Mouse (Mus musculus): Measurements from ENCODE around the gene Nxf1. TPM values are rescaled to one million over a fixed set of nuclear protein-coding genes. Genes with fewer than 3 reads are reported as not detected.
"Not testable (repeated sequence)": the region's sequence is repeated elsewhere in the genome, so short reads cannot be mapped to it uniquely, and the experiment has no call there.

Gene Nxf1
- polyA plus RNA-seq, 2 experiments, result 168 to 263 TPM

DNA sequence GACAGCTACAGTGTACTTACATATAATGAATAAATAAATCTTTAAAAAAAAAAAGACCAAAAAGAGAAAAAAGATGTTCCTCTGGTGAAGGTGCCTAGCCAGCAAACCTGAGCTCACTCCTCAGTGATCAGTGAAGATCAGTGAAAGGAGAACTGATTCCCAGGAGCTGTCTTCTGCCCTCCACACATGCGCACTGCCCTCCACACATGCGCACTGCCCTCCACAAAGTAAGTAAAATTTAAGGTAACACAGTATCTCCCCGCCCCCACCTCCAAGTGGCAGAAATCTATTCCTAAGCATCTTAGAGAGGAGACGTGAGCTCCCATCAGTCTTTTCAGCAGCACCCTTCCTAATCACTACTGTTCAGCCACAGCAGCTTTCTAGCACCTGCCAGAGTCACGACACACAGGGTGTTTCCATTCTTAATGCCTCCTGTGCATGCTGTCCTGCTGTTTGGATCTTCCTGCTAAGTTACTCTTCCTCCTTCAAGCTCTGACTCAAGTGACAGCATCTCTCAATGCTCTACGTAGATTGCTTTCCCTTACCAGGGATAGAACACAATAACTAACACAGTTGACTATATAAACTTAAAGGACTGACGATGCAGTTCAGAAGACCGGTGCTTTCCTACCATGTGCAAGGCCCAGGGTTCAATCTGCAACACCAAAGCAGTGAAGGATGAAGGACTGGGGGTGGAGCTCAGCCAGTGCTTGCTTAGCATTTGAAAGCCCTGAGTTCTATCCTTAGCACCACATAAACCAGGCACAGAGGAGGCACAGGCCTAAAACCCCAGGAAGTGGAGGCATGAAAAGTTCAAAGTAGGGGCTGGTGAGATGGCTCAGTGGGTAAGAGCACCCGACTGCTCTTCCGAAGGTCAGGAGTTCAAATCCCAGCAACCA is 40.8 kb upstream of the Nxf1 start:
- Histone ChIP-seq H3K27me3 (ENCODE audit: control insufficient read depth, insufficient read depth, low read length) (no peaks in the 10 kb centered on the region), H3K9ac (ENCODE audit: low read depth, low read length, severe bottlenecking) (no peak overlapping the region), H3K36me3 (ENCODE audit: control insufficient read depth, insufficient read depth, low read length) (peaks cover 13% of the 10 kb centered on the region), H3K4me1 (ENCODE audit: control insufficient read depth, insufficient read depth, low read length) (peaks cover 19% of the 10 kb centered on the region), H3K9me3 (ENCODE audit: control insufficient read depth, low read length) (no peaks in the 10 kb centered on the region), H3K4me3 (replicated peaks; ENCODE audit: low read length) (no peak overlapping the region), H3K4me2 (replicated peaks; ENCODE audit: low read depth, low read length, severe bottlenecking) (no peak overlapping the region), H3K27ac (replicated peaks; ENCODE audit: low read depth, low read length) (no peak overlapping the region)
- WGBS, result 68% methylated on average over 10 of the region's 10 CpGs
- no peak for ATAC-seq (ENCODE audit: low FRiP score, low read depth)
- TF ChIP-seq POLR2A (IDR thresholded peaks at IDR 0.05; ENCODE audit: borderline replicate concordance, extremely low read depth, insufficient read depth, insufficient read length), result no peak
- DNase-seq (ENCODE audit: low spot score), result no peak

DNA sequence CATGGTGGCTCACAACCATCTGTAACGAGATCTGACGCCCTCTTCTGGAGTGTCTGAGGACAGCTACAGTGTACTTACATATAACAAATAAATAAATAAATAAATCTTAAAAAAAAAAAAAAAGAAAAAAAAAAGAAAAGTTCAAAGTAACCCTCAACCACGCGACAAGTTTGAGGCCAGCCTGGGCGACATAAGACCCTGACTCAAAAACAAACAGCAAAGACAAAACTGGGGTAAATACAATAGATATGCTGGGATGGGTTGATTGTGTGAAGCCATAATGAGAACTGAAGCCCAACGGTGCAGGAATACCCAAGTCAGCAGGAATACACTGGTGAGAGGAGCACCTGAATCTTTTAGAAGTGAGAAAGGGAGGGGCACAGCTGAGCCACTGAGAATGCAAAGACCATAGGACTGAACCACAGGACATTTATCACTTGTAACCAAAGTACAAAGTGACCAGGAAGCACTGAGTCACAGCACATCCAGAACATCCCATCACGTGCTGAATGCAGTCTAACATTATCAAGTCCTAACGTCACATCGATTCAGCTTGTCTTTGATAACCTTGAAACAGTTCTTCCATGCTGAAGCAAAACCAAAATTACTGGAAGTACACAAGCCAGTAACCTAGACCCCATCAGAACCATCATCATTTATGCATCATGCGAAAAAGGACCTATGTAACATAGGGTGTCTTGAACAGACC is 40.0 kb upstream of the Nxf1 start:
- WGBS, result 76% methylated on average over 8 of the region's 10 CpGs
- no peak for ATAC-seq (ENCODE audit: low FRiP score, low read depth)
- TF ChIP-seq POLR2A (IDR thresholded peaks at IDR 0.05; ENCODE audit: borderline replicate concordance, extremely low read depth, insufficient read depth, insufficient read length), result no peak
- peaks cover 13% of the 10 kb centered on the region for H3K4me1 ChIP-seq (ENCODE audit: control insufficient read depth, insufficient read depth, low read length)
- H3K27ac ChIP-seq (replicated peaks; ENCODE audit: low read depth, low read length), result no peak overlapping the region
- no peak for DNase-seq (ENCODE audit: low spot score)
- no peaks in the 10 kb centered on the region for H3K27me3 ChIP-seq (ENCODE audit: control insufficient read depth, insufficient read depth, low read length)
- H3K9ac ChIP-seq (ENCODE audit: low read depth, low read length, severe bottlenecking), result no peak overlapping the region
- H3K9me3 ChIP-seq (ENCODE audit: control insufficient read depth, low read length), result no peaks in the 10 kb centered on the region
- H3K4me3 ChIP-seq (replicated peaks; ENCODE audit: low read length), result no peak overlapping the region
- no peak overlapping the region for H3K4me2 ChIP-seq (replicated peaks; ENCODE audit: low read depth, low read length, severe bottlenecking)
- H3K36me3 ChIP-seq (ENCODE audit: control insufficient read depth, insufficient read depth, low read length), result peaks cover 6% of the 10 kb centered on the region; the same call in 1 of the 2 replicates

GRCm38 (mm10) chr19:8718357-8718756 is 38.5 kb upstream of the Nxf1 start:
- Histone ChIP-seq H3K27ac (replicated peaks; ENCODE audit: low read depth, low read length) (no peak overlapping the region), H3K27me3 (ENCODE audit: control insufficient read depth, insufficient read depth, low read length) (no peaks in the 10 kb centered on the region), H3K9me3 (ENCODE audit: control insufficient read depth, low read length) (no peaks in the 10 kb centered on the region), H3K4me3 (replicated peaks; ENCODE audit: low read length) (no peak overlapping the region), H3K9ac (ENCODE audit: low read depth, low read length, severe bottlenecking) (no peak overlapping the region), H3K4me1 (ENCODE audit: control insufficient read depth, insufficient read depth, low read length) (peaks cover 9% of the 10 kb centered on the region; the same call in 1 of the 2 replicates), H3K36me3 (ENCODE audit: control insufficient read depth, insufficient read depth, low read length) (no peaks in the 10 kb centered on the region), H3K4me2 (replicated peaks; ENCODE audit: low read depth, low read length, severe bottlenecking) (no peak overlapping the region)
- no peak for TF ChIP-seq POLR2A (IDR thresholded peaks at IDR 0.05; ENCODE audit: borderline replicate concordance, extremely low read depth, insufficient read depth, insufficient read length)
- 63% methylated on average over 3 of the region's 3 CpGs for WGBS
- no peak for ATAC-seq (ENCODE audit: low FRiP score, low read depth)
- no peak for DNase-seq (ENCODE audit: low spot score)

DNA sequence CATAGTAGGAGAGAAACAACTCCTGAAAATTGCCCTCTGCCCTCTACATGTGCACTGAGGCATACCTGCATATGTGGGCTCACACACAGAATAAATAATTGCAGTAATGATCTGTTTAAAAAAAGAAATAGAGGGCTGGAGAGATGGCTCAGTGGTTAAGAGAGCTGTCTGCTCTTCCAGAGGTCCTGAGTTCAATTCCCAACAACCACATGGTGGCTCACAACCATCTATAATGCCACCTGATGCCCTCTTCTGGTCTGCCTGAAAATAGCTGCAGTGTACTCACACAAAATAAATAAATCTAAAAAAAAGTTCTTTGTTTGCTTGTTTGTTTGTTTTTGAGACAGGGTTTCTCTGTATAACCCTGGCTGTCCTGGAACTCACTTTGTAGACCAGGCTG is 37.8 kb upstream of the Nxf1 start:
- not testable (repeated sequence) for H3K27ac ChIP-seq (replicated peaks; ENCODE audit: low read depth, low read length); H3K27me3 ChIP-seq (ENCODE audit: control insufficient read depth, insufficient read depth, low read length); H3K9me3 ChIP-seq (ENCODE audit: control insufficient read depth, low read length); H3K36me3 ChIP-seq (ENCODE audit: control insufficient read depth, insufficient read depth, low read length); ATAC-seq (ENCODE audit: low FRiP score, low read depth); H3K9ac ChIP-seq (ENCODE audit: low read depth, low read length, severe bottlenecking); H3K4me1 ChIP-seq (ENCODE audit: control insufficient read depth, insufficient read depth, low read length); H3K4me2 ChIP-seq (replicated peaks; ENCODE audit: low read depth, low read length, severe bottlenecking); DNase-seq (ENCODE audit: low spot score); H3K4me3 ChIP-seq (replicated peaks; ENCODE audit: low read length)

DNA sequence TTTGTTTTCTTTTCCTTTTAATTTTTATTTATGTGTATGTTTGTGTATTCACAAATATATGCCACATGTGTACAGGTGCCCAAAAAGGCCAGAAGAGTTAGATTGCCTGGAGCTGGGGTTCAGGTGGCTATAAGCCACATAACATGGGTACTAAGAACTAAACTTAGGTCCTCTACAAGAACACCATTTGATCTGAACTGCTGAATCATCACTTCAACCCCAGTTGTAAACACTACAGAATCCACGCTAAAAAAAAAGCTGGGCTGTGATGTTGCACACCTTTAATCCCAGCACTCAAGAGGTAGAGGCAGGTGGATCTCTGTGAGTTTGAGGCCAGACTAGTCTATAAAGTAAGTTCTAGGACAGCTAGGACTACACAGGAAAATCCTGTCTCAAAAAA is 35.5 kb upstream of the Nxf1 start:
- DNase-seq (ENCODE audit: low spot score) (no peak), ATAC-seq (ENCODE audit: low FRiP score, low read depth) (no peak)
- Histone ChIP-seq H3K4me1 (ENCODE audit: control insufficient read depth, insufficient read depth, low read length) (peaks cover 16% of the 10 kb centered on the region), H3K27ac (replicated peaks; ENCODE audit: low read depth, low read length) (no peak overlapping the region), H3K9me3 (ENCODE audit: control insufficient read depth, low read length) (no peaks in the 10 kb centered on the region), H3K4me3 (replicated peaks; ENCODE audit: low read length) (no peak overlapping the region), H3K9ac (ENCODE audit: low read depth, low read length, severe bottlenecking) (peak overlapping the region; percentile 9; the same call in 1 of the 2 replicates), H3K27me3 (ENCODE audit: control insufficient read depth, insufficient read depth, low read length) (no peaks in the 10 kb centered on the region), H3K36me3 (ENCODE audit: control insufficient read depth, insufficient read depth, low read length) (peaks cover 26% of the 10 kb centered on the region), H3K4me2 (replicated peaks; ENCODE audit: low read depth, low read length, severe bottlenecking) (no peak overlapping the region)
- no peak for TF ChIP-seq POLR2A (IDR thresholded peaks at IDR 0.05; ENCODE audit: borderline replicate concordance, extremely low read depth, insufficient read depth, insufficient read length)
- 69% methylated on average over 1 of the region's 1 CpGs for WGBS
